Mouse (Mus musculus) gastrocnemius, postnatal 4 days (tissue): ENCODE results near the gene Gm2163. TPM values are rescaled to one million over a fixed set of nuclear protein-coding genes. Genes with fewer than 3 reads are reported as not detected.
"Not testable (repeated sequence)": the region's sequence is repeated elsewhere in the genome, so short reads cannot be mapped to it uniquely, and the experiment has no call there.

Source experiments
- DNase-seq, 2 experiments: peaks; one replicate each; pipeline ENCODE4 v3.0.0; 2021 to 2022; ENCODE audit warnings: low spot score in 2 of 2, mixed read lengths in 2 of 2
- long read RNA-seq, 2 experiments: library from polyadenylated mRNA; stranded (forward); transcript quantifications; one replicate each; pipeline ENCODE4 v2.0.0; 2021
- total RNA-seq, 2 experiments: library from RNA; stranded (reverse); gene quantifications; 2 replicates each; pipeline ENCODE4 v1.2.3; 2021

Gene Gm2163
- under 1 TPM; 0.17 to 0.26 TPM for total RNA-seq
- long read RNA-seq, experiment 1, result 0 reads
- long read RNA-seq, experiment 2, result 0 reads

DNA sequence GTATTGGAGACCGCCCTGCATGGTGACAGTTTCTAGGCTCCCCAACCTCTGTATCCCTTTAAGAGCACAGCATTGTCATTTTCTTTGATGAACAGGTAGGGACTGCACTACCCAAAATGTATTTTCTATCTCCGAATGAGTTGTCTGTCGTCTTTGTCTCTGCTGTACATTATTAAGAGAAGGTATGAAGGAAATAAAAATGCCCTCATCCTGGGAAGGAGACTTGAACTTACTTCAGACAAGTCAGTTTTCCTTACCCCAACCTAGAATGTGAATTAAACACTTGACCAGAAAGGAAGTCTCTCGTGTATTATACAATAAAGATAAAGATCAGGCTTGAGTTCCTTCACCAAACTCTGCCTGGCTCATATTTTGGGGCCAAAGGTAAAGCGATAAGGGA lies at the start of gene Gm2163:
Gm2163 (plus strand) TSS at position 301 of the 400 bp plus-strand sequence.
- DNase-seq, result not testable (repeated sequence)

GRCm38 (mm10) chr4:42439078-42439477 lies 27.5 kb upstream of the Gm2163 start, which contains the start of gene Gm21586:
Gene Gm21586 (plus strand): TSS chr4:42439378.
- DNase-seq, result not testable (repeated sequence)

- not testable (repeated sequence) for DNase-seq
Measured at GRCm38 (mm10) chr4:42528075-42528474, 61.5 kb downstream of the Gm2163 start, which contains the start of gene Fam205a2. Gene Fam205a2 (minus strand): TSS chr4:42528175.

- not testable (repeated sequence) for DNase-seq
Measured at GRCm38 (mm10) chr4:42611895-42612294, 145.3 kb downstream of the Gm2163 start, which contains the start of gene Gm10591. Gene Gm10591 (plus strand): TSS chr4:42612195.

GRCm38 (mm10) chr4:42629419-42629818 lies 162.9 kb downstream of the Gm2163 start, which contains the start of gene Gm2564:
Gene Gm2564 (plus strand): TSS chr4:42629719.
- DNase-seq, result not testable (repeated sequence)

Other genes with a start within 250 kb of the Gm2163 start
- under 1 TPM in 1 of 2 experiments, not detected in 1; 0.61 TPM for gene Gm10600, start 226.1 kb upstream of the Gm2163 start, total RNA-seq
- not detected for gene Ccl21b, start 211.0 kb upstream of the Gm2163 start, total RNA-seq
- gene Gm21953, start 172.5 kb upstream of the Gm2163 start, total RNA-seq, result not detected
- gene Fam205a3, start 148.4 kb upstream of the Gm2163 start, total RNA-seq, result under 1 TPM in 1 of 2 experiments, not detected in 1; 0.23 TPM
- gene Gm21586, start 27.4 kb upstream of the Gm2163 start, total RNA-seq, result not detected
- under 1 TPM in 1 of 2 experiments, not detected in 1; 0.23 TPM for gene Fam205a2, start 61.4 kb downstream of the Gm2163 start, total RNA-seq
- not detected for gene Gm10591, start 145.4 kb downstream of the Gm2163 start, total RNA-seq
- gene Gm2564, start 163.0 kb downstream of the Gm2163 start, total RNA-seq, result 1 to 10 TPM in 1 of 2 experiments, under 1 TPM in 1; 0.80 to 1.1 TPM
- gene Ccl27b, start 188.5 kb downstream of the Gm2163 start, total RNA-seq, result not detected
- gene Il11ra2, start 195.1 kb downstream of the Gm2163 start, total RNA-seq, result not detected